Mouse (Mus musculus) liver, adult 2 months (tissue): ENCODE measurements at regions not wholly inside any gene's neighbourhood (a gene's known extent, or its start where the extent isn't known, plus 50 kb on each side); places are given as distances from the start of the nearest gene placed in this dataset.

Experiments used
- DNase-seq: peaks from one replicate; pipeline ENCODE4 v3.0.0-alpha.2; 2011; ENCODE audit warnings: low read depth, low spot score; ENCODE audit errors: extremely low read depth
- H3K27ac ChIP-seq: fragments of 200-500 bp; replicated peaks from 2 replicates; pipeline ENCODE4 v1.5.1; 2012; ENCODE audit warnings: low read depth, mild to moderate bottlenecking, control low read depth, inconsistent platforms, low read length; ENCODE audit not compliant: insufficient read depth
- H3K27me3 ChIP-seq: fragments of 200-500 bp; 2 replicates; pipeline ENCODE4 v1.6.1; 2012; ENCODE audit warnings: mild to moderate bottlenecking, moderate library complexity, low read length, inconsistent platforms; ENCODE audit not compliant: control insufficient read depth, insufficient read depth
- H3K36me3 ChIP-seq: fragments of 200-500 bp; 2 replicates; pipeline ENCODE4 v1.6.1; 2012; ENCODE audit warnings: low read length, inconsistent platforms; ENCODE audit not compliant: control insufficient read depth, insufficient read depth
- H3K4me1 ChIP-seq: fragments of 200-500 bp; 2 replicates; pipeline ENCODE4 v1.6.1; 2011; ENCODE audit warnings: low read length; ENCODE audit not compliant: control insufficient read depth, insufficient read depth
- H3K4me3 ChIP-seq: fragments of 200-500 bp; 2 replicates; pipeline ENCODE4 v1.5.1; 2011; ENCODE audit warnings: low read depth, mild to moderate bottlenecking, control low read depth, low read length, moderate library complexity; ENCODE audit not compliant: insufficient read depth
- H3K79me2 ChIP-seq: fragments of 200-500 bp; 2 replicates; pipeline ENCODE4 v1.6.1; 2012; ENCODE audit warnings: inconsistent platforms, mild to moderate bottlenecking, low read length, moderate library complexity; ENCODE audit not compliant: control insufficient read depth, insufficient read depth
- H3K9ac ChIP-seq: fragments of 200-500 bp; 2 replicates; pipeline ENCODE4 v1.6.1; 2012; ENCODE audit warnings: low read depth, mild to moderate bottlenecking, control low read depth, inconsistent platforms, low read length
- CTCF ChIP-seq: fragments of 200-500 bp; IDR thresholded peaks from 2 replicates; pipeline ENCODE4 v1.5.1; 2011; ENCODE audit warnings: low read depth, low read length, control low read depth
- POLR2A ChIP-seq: fragments of 200-500 bp; IDR thresholded peaks from 2 replicates; pipeline ENCODE4 v1.6.1; 2011; ENCODE audit warnings: low read length, control low read depth; ENCODE audit not compliant: insufficient read depth; ENCODE audit errors: extremely low read depth
- WGBS: fragments of 180-500 bp; shearing (Covaris S2); methylation state at CpG from one replicate; pipeline ENCODE4 v1.1.7; 2018; 5-methylcytosine and 5-hydroxymethylcytosine counted together

- H3K4me3 ChIP-seq = no peak overlapping the region
- no peaks in the 10 kb centered on the region for H3K36me3 ChIP-seq
- no peaks in the 10 kb centered on the region for H3K27me3 ChIP-seq
- H3K9ac ChIP-seq = no peak overlapping the region
- DNase-seq = peak; percentile 64
- TF ChIP-seq POLR2A (no peak), CTCF (no peak)
- no peaks in the 10 kb centered on the region for H3K79me2 ChIP-seq
- H3K4me1 ChIP-seq = peaks cover 5% of the 10 kb centered on the region; the same call in 1 of the 2 replicates
- H3K27ac ChIP-seq = no peak overlapping the region
- WGBS = 51% methylated on average over 2 of the region's 2 CpGs
Measured at GRCm38 (mm10) chr13:34576392-34576791, 76.9 kb downstream of the Pxdc1 start.

GRCm38 (mm10) chr13:34575997-34576314 lies 77.3 kb downstream of the Pxdc1 start:
- Histone ChIP-seq H3K36me3 (no peaks in the 10 kb centered on the region), H3K4me1 (peaks cover 5% of the 10 kb centered on the region; the same call in 1 of the 2 replicates), H3K4me3 (no peak overlapping the region), H3K27ac (no peak overlapping the region), H3K9ac (no peak overlapping the region), H3K27me3 (no peaks in the 10 kb centered on the region), H3K79me2 (no peaks in the 10 kb centered on the region)
- no peak for DNase-seq
- TF ChIP-seq POLR2A (no peak), CTCF (no peak)
- 67% methylated on average over 1 of the region's 1 CpGs for WGBS

GRCm38 (mm10) chr13:34575179-34575996 lies 77.9 kb downstream of the Pxdc1 start:
- no peak for DNase-seq
- Histone ChIP-seq H3K4me1 (peaks cover 5% of the 10 kb centered on the region; the same call in 1 of the 2 replicates), H3K9ac (no peak overlapping the region), H3K27ac (no peak overlapping the region), H3K79me2 (no peaks in the 10 kb centered on the region), H3K4me3 (no peak overlapping the region), H3K27me3 (no peaks in the 10 kb centered on the region), H3K36me3 (no peaks in the 10 kb centered on the region)
- no peak for TF ChIP-seq POLR2A
- 85% methylated on average over 2 of the region's 2 CpGs for WGBS

- Histone ChIP-seq H3K9ac (no peak overlapping the region), H3K4me1 (no peaks in the 10 kb centered on the region), H3K27ac (no peak overlapping the region), H3K4me3 (no peak overlapping the region), H3K79me2 (no peaks in the 10 kb centered on the region), H3K36me3 (no peaks in the 10 kb centered on the region), H3K27me3 (no peaks in the 10 kb centered on the region)
- 97% methylated on average over 2 of the region's 2 CpGs for WGBS
- no peak for TF ChIP-seq POLR2A
- TF ChIP-seq CTCF = no peak
- no peak for DNase-seq
Measured at GRCm38 (mm10) chr13:34569312-34569711, 84.0 kb downstream of the Pxdc1 start.

- Histone ChIP-seq H3K9ac (no peak overlapping the region), H3K4me1 (no peaks in the 10 kb centered on the region), H3K79me2 (no peaks in the 10 kb centered on the region), H3K27ac (no peak overlapping the region), H3K27me3 (no peaks in the 10 kb centered on the region), H3K4me3 (no peak overlapping the region), H3K36me3 (no peaks in the 10 kb centered on the region)
- no peak for TF ChIP-seq POLR2A
- no peak for TF ChIP-seq CTCF
- DNase-seq = no peak
- 100% methylated on average over 1 of the region's 1 CpGs for WGBS
Measured at GRCm38 (mm10) chr13:34566687-34567086, 86.6 kb downstream of the Pxdc1 start.
